Comparison of ENCODE assay signal across 8 mouse cellular contexts in genomic region chr17:26421561-26421960, GRCm38 (mm10). TPM values are rescaled to one million over a fixed set of nuclear protein-coding genes. Genes with fewer than 3 reads are reported as not detected.
DNase-seq lines count a peak whose midpoint lies in the region; ATAC-seq and TF ChIP-seq lines count a peak whose summit lies in the region.

No protein-coding gene starts in this region.

- TF ChIP-seq CTCF in gastrocnemius, adult 2 months (IDR thresholded peaks at IDR 0.05), result peak; percentile 77
- TF ChIP-seq CTCF in spleen, adult 2 months (IDR thresholded peaks at IDR 0.05; ENCODE audit: extremely low read depth, insufficient read depth, insufficient read length, insufficient replicate concordance), result peak; percentile 5; the same call in 1 of the 2 replicates

- no peaks in the 10 kb centered on the region for H3K27me3 ChIP-seq in spleen, adult 2 months (ENCODE audit: control insufficient read depth, insufficient read depth, low read length)
- H3K27me3 ChIP-seq in embryonic facial prominence, embryonic 14.5 days (replicated peaks; ENCODE audit: control insufficient read depth, insufficient read depth, low read length), result peaks cover 3% of the 10 kb centered on the region; the same call in 1 of the 2 replicates
- H3K27me3 ChIP-seq in forebrain, embryonic 12.5 days, result peaks cover 40% of the 10 kb centered on the region

- no peaks in the 10 kb centered on the region for H3K36me3 ChIP-seq in spleen, adult 2 months (ENCODE audit: control insufficient read depth, insufficient read depth, low read length)
- no peaks in the 10 kb centered on the region for H3K36me3 ChIP-seq in embryonic facial prominence, embryonic 14.5 days (ENCODE audit: control insufficient read depth, insufficient read depth, low read length)
- H3K36me3 ChIP-seq in forebrain, embryonic 12.5 days (replicated peaks), result no peaks in the 10 kb centered on the region

- no peak overlapping the region for H3K4me2 ChIP-seq in embryonic facial prominence, embryonic 14.5 days (ENCODE audit: low read depth, low read length)
- H3K4me2 ChIP-seq in forebrain, embryonic 12.5 days, result no peak overlapping the region

- TF ChIP-seq POLR2A in spleen, adult 2 months (IDR thresholded peaks at IDR 0.05; ENCODE audit: low read depth, low read length), result no peak

- no peak for ATAC-seq in embryonic facial prominence, embryonic 14.5 days (ENCODE audit: low read depth)
- no peak for ATAC-seq in forebrain, embryonic 12.5 days (ENCODE audit: low FRiP score)

- no peak overlapping the region for H3K9ac ChIP-seq in embryonic facial prominence, embryonic 14.5 days (ENCODE audit: low read depth, low read length)
- no peak overlapping the region for H3K9ac ChIP-seq in forebrain, embryonic 12.5 days

- intact Hi-C loops in gastrocnemius, adult 2 months (cut with DNase I), result loop anchor here (1.0 kb wide), 1 partner anchor 107 kb away; no protein-coding TSS in a partner anchor

- no peaks in the 10 kb centered on the region; the same call in 1 of the 2 replicates for H3K4me1 ChIP-seq in spleen, adult 2 months (ENCODE audit: control insufficient read depth, insufficient read depth, insufficient read length)
- H3K4me1 ChIP-seq in embryonic facial prominence, embryonic 14.5 days (ENCODE audit: control insufficient read depth, insufficient read depth, low read length), result no peaks in the 10 kb centered on the region
- peaks cover 4% of the 10 kb centered on the region; the same call in 1 of the 2 replicates for H3K4me1 ChIP-seq in forebrain, embryonic 12.5 days

- peak overlapping the region; percentile 74 for H3K27ac ChIP-seq in gastrocnemius, adult 2 months
- H3K27ac ChIP-seq in spleen, adult 2 months (ENCODE audit: insufficient read depth, low read length), result no peak overlapping the region; the same call in 1 of the 2 replicates
- no peak overlapping the region for H3K27ac ChIP-seq in embryonic facial prominence, embryonic 14.5 days (replicated peaks; ENCODE audit: low read depth, low read length)
- H3K27ac ChIP-seq in forebrain, embryonic 12.5 days, result no peak overlapping the region

- WGBS in spleen, adult 2 months, result 64% methylated on average over 3 of the region's 3 CpGs
- 43% methylated on average over 3 of the region's 3 CpGs for WGBS in embryonic facial prominence, embryonic 14.5 days
- WGBS in forebrain, embryonic 12.5 days, result 47% methylated on average over 3 of the region's 3 CpGs

- H3K9me3 ChIP-seq in embryonic facial prominence, embryonic 14.5 days (ENCODE audit: control insufficient read depth, low read length), result no peaks in the 10 kb centered on the region
- no peaks in the 10 kb centered on the region for H3K9me3 ChIP-seq in forebrain, embryonic 12.5 days

- peak; percentile 49 for DNase-seq in gastrocnemius, adult 2 months
- DNase-seq in gastrocnemius, adult 8-10 months (ENCODE audit: low spot score in 2 of 2), result no peak
- no peak for DNase-seq in spleen, adult 2 months (ENCODE audit: low read depth in 1 of 2, low spot score in 2 of 2)
- DNase-seq in spleen, postnatal 4 days (ENCODE audit: low spot score in 2 of 2), result no peak
- DNase-seq in embryonic facial prominence, embryonic 14.5 days (ENCODE audit: low spot score), result peak; percentile 37
- DNase-seq in lung, postnatal 10 days, result peak; percentile 62
- no peak for DNase-seq in spleen, adult 12 weeks (ENCODE audit: low spot score)

- no peak overlapping the region for H3K4me3 ChIP-seq in gastrocnemius, adult 2 months
- no peak overlapping the region for H3K4me3 ChIP-seq in spleen, adult 2 months (ENCODE audit: extremely low read depth, insufficient read depth, insufficient read length)
- H3K4me3 ChIP-seq in embryonic facial prominence, embryonic 14.5 days (ENCODE audit: low read depth, low read length), result no peak overlapping the region
- H3K4me3 ChIP-seq in forebrain, embryonic 12.5 days (replicated peaks), result no peak overlapping the region

RNA-seq across cellular contexts. Expression of gene Neurl1b, which starts 6.9 kb away (rescaled TPM):
- total RNA-seq in gastrocnemius, adult 2 months (2021), result 1 to 10 TPM; 2.3 to 2.6 TPM
- 1 to 10 TPM; 1.9 to 3.5 (median 2.5) TPM for total RNA-seq in gastrocnemius, adult 8-10 months (2022)
- polyA plus RNA-seq in spleen, adult 2 months (2012; rRNA removed), result 7.9 and 14.5 TPM in 2 replicates
- 0.85 and 1.0 TPM in 2 replicates for polyA plus RNA-seq in embryonic facial prominence, embryonic 14.5 days (2014; fragmentation: Nextera tagmentation; extraction: Ambion mirVana)
- 0.57 and 0.72 TPM in 2 replicates for polyA plus RNA-seq in forebrain, embryonic 12.5 days (2016; fragmentation: Nextera tagmentation; extraction: Ambion mirVana)

Comparison
In these comparisons a context has a peak if more than half of its experiments do, and no peak if none do; other contexts are left out.
1. DNase-seq: peak in gastrocnemius, adult 2 months (single experiment), embryonic facial prominence, embryonic 14.5 days (single experiment) and lung, postnatal 10 days (single experiment); none in gastrocnemius, adult 8-10 months (0 of 2), spleen, adult 2 months (0 of 2), spleen, postnatal 4 days (0 of 2) and spleen, adult 12 weeks (single experiment).